Mouse (Mus musculus) thymus, adult 2 months (tissue): ENCODE data around the gene Zfp592. TPM values are rescaled to one million over a fixed set of nuclear protein-coding genes. Genes with fewer than 3 reads are reported as not detected.
A peak's percentile ranks its signal among the peaks of the same experiment; 100 is the strongest.

ENCODE experiments used
- DNase-seq: peaks from one replicate; pipeline ENCODE4 v3.0.0; 2021
- H3K27ac ChIP-seq: fragments of 200-500 bp; 2 replicates; pipeline ENCODE4 v1.5.1; 2012; ENCODE audit warnings: low read length, control low read depth; ENCODE audit not compliant: control insufficient read depth, insufficient read depth
- H3K27me3 ChIP-seq: fragments of 200-500 bp; 2 replicates; pipeline ENCODE4 v1.6.1; 2012; ENCODE audit warnings: mild to moderate bottlenecking, low read length, moderate library complexity, mixed read lengths; ENCODE audit not compliant: control insufficient read depth, insufficient read depth
- H3K36me3 ChIP-seq: fragments of 200-500 bp; 2 replicates; pipeline ENCODE4 v1.6.1; 2012; ENCODE audit warnings: mild to moderate bottlenecking, low read length, moderate library complexity; ENCODE audit not compliant: control insufficient read depth, insufficient read depth
- H3K4me1 ChIP-seq: fragments of 200-500 bp; replicated peaks from 2 replicates; pipeline ENCODE4 v1.6.1; 2012; ENCODE audit warnings: low read length; ENCODE audit not compliant: control insufficient read depth, insufficient read depth
- H3K4me3 ChIP-seq: fragments of 200-500 bp; 2 replicates; pipeline ENCODE4 v1.5.1; 2012; ENCODE audit warnings: mild to moderate bottlenecking, low read length, control low read depth, moderate library complexity; ENCODE audit not compliant: control insufficient read depth, insufficient read depth
- CTCF ChIP-seq: fragments of 200-500 bp; IDR thresholded peaks from 2 replicates; pipeline ENCODE4 v1.5.1; 2012; ENCODE audit warnings: mild to moderate bottlenecking, control low read depth, low read length, moderate library complexity, borderline replicate concordance; ENCODE audit not compliant: control insufficient read depth, poor library complexity, insufficient read depth; ENCODE audit errors: extremely low read depth
- POLR2A ChIP-seq: fragments of 200-500 bp; IDR thresholded peaks from 2 replicates; pipeline ENCODE4 v1.6.1; 2012; ENCODE audit warnings: mild to moderate bottlenecking, low read length, control low read depth, moderate library complexity; ENCODE audit not compliant: control insufficient read depth, poor library complexity, insufficient read depth; ENCODE audit errors: extremely low read depth
- WGBS: fragments of 180-500 bp; shearing (Covaris S2); methylation state at CpG from one replicate; pipeline ENCODE4 v1.1.7; 2018; 5-methylcytosine and 5-hydroxymethylcytosine counted together
- polyA plus RNA-seq: library from polyadenylated mRNA; depleted of rRNA; stranded (reverse); fragments of >200 nt; gene quantifications from 2 replicates; pipeline ENCODE4 v1.2.3, GENCODE M21; 2012

The Zfp592 gene
- polyA plus RNA-seq, 1 experiment: 45.0 TPM

- no peaks in the 10 kb centered on the region for H3K4me1 ChIP-seq
- H3K36me3 ChIP-seq: no peaks in the 10 kb centered on the region
- H3K27ac ChIP-seq: no peak overlapping the region
- DNase-seq: no peak
- no peaks in the 10 kb centered on the region for H3K27me3 ChIP-seq
- WGBS: 91% methylated on average over 11 of the region's 11 CpGs
- TF ChIP-seq POLR2A (no peak), CTCF (no peak)
- no peak overlapping the region for H3K4me3 ChIP-seq
Observed at GRCm38 (mm10) chr7:81055709-81056370, 62.4 kb downstream of the Zfp592 start.

- H3K27me3 ChIP-seq: no peaks in the 10 kb centered on the region
- no peak within 1 kb of the TSS for H3K4me3 ChIP-seq
- no peak for DNase-seq
- H3K4me1 ChIP-seq: no peaks in the 10 kb centered on the region
- H3K36me3 ChIP-seq: no peaks in the 10 kb centered on the region
- no peak within 1 kb of the TSS for H3K27ac ChIP-seq
- no peak for TF ChIP-seq CTCF
- TF ChIP-seq POLR2A: no peak
- 72% methylated on average over 27 of the region's 27 CpGs for WGBS
Observed at GRCm38 (mm10) chr7:81057471-81057870, 64.0 kb downstream of the Zfp592 start, which contains the start of gene Alpk3. Alpk3 (plus strand) TSS chr7:81057600.

- Histone ChIP-seq H3K4me3 (no peak overlapping the region), H3K27ac (no peak overlapping the region), H3K4me1 (no peaks in the 10 kb centered on the region), H3K36me3 (no peaks in the 10 kb centered on the region), H3K27me3 (no peaks in the 10 kb centered on the region)
- 78% methylated on average over 6 of the region's 6 CpGs for WGBS
- no peak for TF ChIP-seq CTCF
- TF ChIP-seq POLR2A: no peak
- no peak for DNase-seq
Observed at GRCm38 (mm10) chr7:81057901-81058711, 64.6 kb downstream of the Zfp592 start.

GRCm38 (mm10) chr7:81058712-81059154 is 65.3 kb downstream of the Zfp592 start:
- H3K27me3 ChIP-seq: no peaks in the 10 kb centered on the region
- H3K4me3 ChIP-seq: no peak overlapping the region
- no peak for DNase-seq
- WGBS: 75% methylated on average over 9 of the region's 9 CpGs
- H3K4me1 ChIP-seq: no peaks in the 10 kb centered on the region
- no peak for TF ChIP-seq POLR2A
- TF ChIP-seq CTCF: no peak
- no peaks in the 10 kb centered on the region for H3K36me3 ChIP-seq
- no peak overlapping the region for H3K27ac ChIP-seq

GRCm38 (mm10) chr7:81059388-81059787 is 65.9 kb downstream of the Zfp592 start:
- no peak overlapping the region for H3K27ac ChIP-seq
- TF ChIP-seq POLR2A (no peak), CTCF (no peak)
- no peaks in the 10 kb centered on the region for H3K4me1 ChIP-seq
- H3K4me3 ChIP-seq: no peak overlapping the region
- H3K36me3 ChIP-seq: no peaks in the 10 kb centered on the region
- 91% methylated on average over 5 of the region's 5 CpGs for WGBS
- H3K27me3 ChIP-seq: no peaks in the 10 kb centered on the region
- DNase-seq: no peak

GRCm38 (mm10) chr7:81060908-81061307 is 67.4 kb downstream of the Zfp592 start:
- peaks cover 4% of the 10 kb centered on the region; the same call in 1 of the 2 replicates for H3K4me1 ChIP-seq
- H3K27me3 ChIP-seq: no peaks in the 10 kb centered on the region
- peak; percentile 53 for DNase-seq
- TF ChIP-seq POLR2A: no peak
- no peak for TF ChIP-seq CTCF
- no peaks in the 10 kb centered on the region for H3K36me3 ChIP-seq
- no peak overlapping the region for H3K4me3 ChIP-seq
- 90% methylated on average over 2 of the region's 2 CpGs for WGBS
- H3K27ac ChIP-seq: no peak overlapping the region
